Mouse (Mus musculus) left cerebral cortex, adult 2 months (tissue): ENCODE data around the gene Scp2. TPM values are rescaled to one million over a fixed set of nuclear protein-coding genes. Genes with fewer than 3 reads are reported as not detected.

Source experiments
- DNase-seq, 2 experiments: peaks; one replicate each; pipeline ENCODE4 v3.0.0; 2021 to 2022; ENCODE audit warnings: low spot score in 2 of 2, mixed read lengths in 1 of 2; ENCODE audit errors: extremely low spot score in 1 of 2
- H3K27ac ChIP-seq: fragments of 200-600 bp; 2 replicates; pipeline ENCODE4 v1.8.1; 2022
- H3K4me3 ChIP-seq: fragments of 200-600 bp; 2 replicates; pipeline ENCODE4 v1.8.1; 2022
- CTCF ChIP-seq: fragments of 200-600 bp; IDR thresholded peaks from 2 replicates; pipeline ENCODE4 v1.8.1; 2022; ENCODE audit warnings: antibody characterized with exemption, mild to moderate bottlenecking, moderate library complexity
- intact Hi-C: fragments of 180-260 bp; cut with DNase I; formaldehyde crosslinking; loops from one replicate; pipeline ENCODE4 v1.15.1; 2025
- total RNA-seq, 2 experiments: library from RNA; stranded (reverse); gene quantifications; 2 replicates each; pipeline ENCODE4 v1.2.3; 2021

Scp2 gene
- total RNA-seq, 2 experiments from 2014 or later, result 90.3 to 100 TPM

DNA sequence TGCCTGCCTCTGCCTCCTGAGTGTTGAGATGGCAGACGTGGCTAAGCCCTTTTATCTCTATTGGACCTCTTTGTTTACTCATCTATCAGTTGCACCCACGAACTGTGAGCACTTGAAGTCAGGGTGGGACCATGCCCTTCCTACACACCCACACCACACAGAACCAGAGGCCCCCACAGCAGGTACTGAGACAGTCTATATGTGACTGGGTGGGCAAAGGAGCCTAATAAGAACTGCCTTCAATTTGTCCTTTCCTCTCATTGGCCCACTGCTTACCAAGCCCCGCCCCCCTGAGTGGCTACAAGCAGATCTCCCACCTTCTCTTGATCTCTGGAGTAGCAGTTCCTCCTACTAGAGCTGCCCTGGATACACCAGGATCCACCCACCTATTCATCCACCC is 118.6 kb downstream of the Scp2 start:
- Histone ChIP-seq H3K27ac (no peak overlapping the region), H3K4me3 (no peak overlapping the region)
- no peak for TF ChIP-seq CTCF
- no peak for DNase-seq
- intact Hi-C loops, result no loop called here

DNA sequence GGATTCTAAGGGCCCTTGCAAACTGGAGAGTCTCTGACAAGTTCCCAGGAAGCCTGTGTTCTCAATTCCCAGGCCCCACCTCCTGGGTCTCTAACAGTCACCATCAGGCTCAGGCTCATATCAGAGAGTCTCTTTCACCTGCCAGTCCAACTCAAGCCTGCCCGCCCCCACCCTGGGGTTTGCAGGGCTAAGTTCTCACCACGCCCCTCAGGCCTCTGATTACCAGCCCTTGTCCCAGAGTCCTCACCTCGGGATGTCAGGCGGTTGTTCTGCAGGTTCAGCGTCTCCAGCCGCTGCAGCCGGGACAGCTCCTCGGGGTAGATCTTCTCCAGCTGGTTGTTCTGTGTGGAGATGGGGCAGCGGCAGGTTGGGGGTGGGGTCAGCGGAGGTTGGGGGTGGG is 119.5 kb downstream of the Scp2 start:
- intact Hi-C loops, result no loop called here
- DNase-seq, result no peak
- H3K27ac ChIP-seq, result no peak overlapping the region
- no peak overlapping the region for H3K4me3 ChIP-seq
- no peak for TF ChIP-seq CTCF

DNA sequence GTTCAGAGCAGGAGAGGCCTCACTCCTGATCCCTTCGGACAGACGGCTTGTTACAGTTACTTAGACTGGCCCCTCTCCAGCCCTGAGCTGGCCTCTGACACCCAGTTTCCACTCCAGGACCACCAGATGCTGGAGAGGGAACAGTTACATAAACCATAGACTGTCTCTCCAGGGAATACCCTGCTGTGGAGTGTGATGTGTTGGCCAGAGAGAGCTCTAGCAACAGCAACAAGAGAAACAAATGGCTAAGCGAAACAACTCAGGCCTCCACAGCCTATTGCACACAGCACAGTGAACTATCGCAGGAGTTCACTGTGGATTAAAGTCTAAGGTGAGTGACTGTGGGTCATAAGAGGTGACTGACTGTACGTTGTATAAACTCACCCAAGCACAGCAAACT is 120.2 kb downstream of the Scp2 start:
- Histone ChIP-seq H3K27ac (no peak overlapping the region), H3K4me3 (no peak overlapping the region)
- no peak for DNase-seq
- no peak for TF ChIP-seq CTCF
- intact Hi-C loops, result no loop called here

DNA sequence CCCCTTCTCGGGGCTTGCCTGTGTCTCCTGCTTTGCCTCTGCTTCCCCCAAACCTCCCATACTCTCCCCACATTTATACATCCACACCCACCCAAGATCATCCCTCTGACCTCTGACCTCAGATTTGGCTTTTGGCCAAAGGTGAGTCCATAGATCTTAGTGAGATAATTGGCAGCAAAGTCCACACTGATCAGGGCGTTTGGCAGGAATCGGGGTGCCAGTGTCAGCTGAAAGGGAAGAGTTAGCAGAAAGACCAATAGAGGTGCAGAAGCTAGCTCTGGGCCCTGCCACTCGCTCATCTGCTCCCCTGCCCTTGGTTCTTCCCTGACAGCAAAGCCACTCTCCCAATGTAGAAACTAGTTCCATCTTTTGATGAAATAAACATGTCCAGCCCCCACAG is 121.6 kb downstream of the Scp2 start:
- TF ChIP-seq CTCF, result no peak
- Histone ChIP-seq H3K4me3 (no peak overlapping the region), H3K27ac (no peak overlapping the region)
- intact Hi-C loops, result no loop called here
- DNase-seq, result no peak

DNA sequence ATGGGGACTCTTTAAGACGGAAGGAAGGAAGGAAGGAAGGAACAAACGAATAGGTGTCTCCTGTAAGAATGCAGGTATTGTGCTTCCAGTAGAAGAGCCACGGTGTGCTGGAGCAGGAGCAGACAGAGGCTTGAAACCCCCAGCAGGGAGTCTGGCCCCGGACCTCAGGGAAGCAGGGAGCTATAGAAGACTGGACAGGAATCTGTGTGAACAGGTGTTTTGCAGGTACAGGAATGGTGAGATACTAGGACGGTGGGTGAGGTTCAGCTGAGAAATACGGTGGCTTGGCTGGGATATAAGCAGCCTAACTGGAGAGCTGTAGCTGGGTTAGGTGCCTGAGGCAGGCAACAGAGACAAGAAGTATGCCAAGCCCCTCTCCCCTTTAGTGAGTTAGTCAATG is 124.6 kb downstream of the Scp2 start:
- no peak for TF ChIP-seq CTCF
- no peak overlapping the region for H3K4me3 ChIP-seq
- DNase-seq, result no peak
- no peak overlapping the region for H3K27ac ChIP-seq
- intact Hi-C loops, result no loop called here

DNA sequence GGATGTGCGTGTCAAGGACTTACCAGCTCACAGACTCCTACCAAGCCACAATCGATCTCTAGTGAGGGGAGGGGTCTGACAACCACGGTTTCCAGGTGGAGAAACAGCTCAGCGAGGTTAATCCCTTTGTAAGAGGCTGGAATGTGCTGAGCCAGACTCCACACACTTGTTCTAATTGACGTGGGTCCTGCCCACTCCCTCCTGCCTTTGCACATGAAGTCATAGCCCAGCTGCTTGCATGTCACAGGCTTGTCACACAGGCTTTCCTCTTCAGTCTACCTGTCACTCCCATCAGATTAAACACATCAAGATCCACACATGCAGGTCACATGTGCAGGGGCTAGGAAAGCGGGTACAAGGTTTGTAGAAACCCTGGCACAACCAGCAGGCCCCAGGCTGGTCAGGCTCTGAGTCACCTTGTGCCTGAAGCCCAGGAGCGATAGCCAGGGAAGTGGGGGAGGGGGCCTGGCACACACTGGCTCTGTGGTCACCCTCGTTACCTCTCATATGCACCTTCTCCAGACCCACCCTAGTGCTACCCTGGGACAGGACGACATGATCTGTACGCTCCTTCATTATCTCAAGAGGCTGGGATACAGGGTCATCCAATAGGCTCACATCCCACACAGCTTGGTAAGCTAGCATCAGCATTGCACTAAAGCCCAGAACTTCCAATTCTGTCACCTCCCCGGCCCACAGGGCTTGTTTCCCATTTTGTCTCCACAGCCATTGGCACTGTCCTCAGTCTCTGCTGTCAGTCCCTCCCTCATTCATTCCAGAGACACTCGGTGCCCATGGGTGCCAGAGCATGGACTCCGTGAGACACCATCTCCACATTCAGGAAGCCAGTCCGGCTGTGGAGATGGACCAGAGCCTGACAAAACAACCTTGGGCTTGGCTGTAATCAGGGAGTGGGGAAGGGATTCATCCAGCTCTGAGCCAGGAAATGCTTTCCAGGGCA is 125.6 kb downstream of the Scp2 start:
- intact Hi-C loops, result loop anchor here (5.0 kb wide), 1 partner anchor 82 kb away; no protein-coding TSS in a partner anchor
- H3K27ac ChIP-seq, result no peak overlapping the region
- H3K4me3 ChIP-seq, result no peak overlapping the region
- no peak for TF ChIP-seq CTCF
- DNase-seq, result no peak

DNA sequence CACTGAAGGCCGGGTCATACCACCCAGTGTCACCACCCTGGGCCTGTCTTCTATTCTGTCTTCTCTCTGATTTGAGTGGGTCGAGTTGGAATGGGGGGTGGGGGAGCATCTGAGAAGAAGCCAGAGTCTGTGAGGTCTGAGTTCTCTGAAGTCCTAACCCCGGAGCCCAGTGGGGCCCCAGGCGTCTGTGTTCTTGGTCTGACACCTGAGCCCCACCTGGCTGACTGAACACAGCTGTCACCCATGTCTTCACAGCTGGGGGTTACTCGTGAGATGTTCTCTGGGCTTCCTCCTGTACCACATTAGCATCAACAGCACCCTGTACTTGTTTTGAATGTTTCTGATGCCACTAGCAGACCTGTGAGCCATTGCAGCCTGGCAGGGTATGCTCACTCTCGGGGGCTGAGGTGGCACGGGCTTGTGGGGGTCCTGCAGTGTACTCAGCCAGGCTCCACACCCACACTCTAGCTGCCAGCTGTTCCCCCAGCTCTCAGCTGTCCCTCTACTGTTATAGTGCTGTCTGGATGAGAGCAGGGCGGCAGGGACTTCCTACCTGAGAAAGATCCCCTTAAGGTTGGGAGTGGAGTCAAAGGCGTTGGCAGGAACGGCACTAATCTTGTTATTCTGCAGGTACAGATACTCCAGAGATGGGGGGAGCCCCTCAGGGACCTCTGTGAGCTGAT is 126.4 kb downstream of the Scp2 start:
- Histone ChIP-seq H3K4me3 (no peak overlapping the region), H3K27ac (no peak overlapping the region)
- no peak for DNase-seq
- TF ChIP-seq CTCF, result no peak
- intact Hi-C loops, result loop anchor here (5.0 kb wide), 1 partner anchor 81 kb away; no protein-coding TSS in a partner anchor

DNA sequence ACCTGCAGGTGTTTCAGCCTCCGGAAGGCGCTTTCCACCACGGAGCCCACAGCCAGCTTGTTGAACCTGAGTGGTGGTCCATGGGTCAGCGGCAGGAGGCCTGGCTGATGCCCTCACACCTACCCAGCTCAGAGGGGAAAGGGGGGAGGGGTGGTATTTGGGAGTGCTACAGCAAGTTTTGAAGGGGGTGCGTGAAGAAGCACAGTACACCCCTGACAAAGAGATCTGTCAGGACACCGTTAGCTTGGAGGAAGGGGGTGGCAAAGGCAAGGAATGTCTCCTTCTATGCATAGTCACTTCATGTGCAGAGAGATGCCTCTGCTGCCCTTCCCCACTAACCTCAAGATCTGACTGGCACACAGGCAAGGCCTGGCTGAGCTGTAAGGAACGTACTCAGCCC is 127.0 kb downstream of the Scp2 start:
- Histone ChIP-seq H3K4me3 (no peak overlapping the region), H3K27ac (no peak overlapping the region)
- intact Hi-C loops, result loop anchor here (5.0 kb wide), 1 partner anchor 81 kb away; no protein-coding TSS in a partner anchor
- no peak for DNase-seq
- no peak for TF ChIP-seq CTCF

DNA sequence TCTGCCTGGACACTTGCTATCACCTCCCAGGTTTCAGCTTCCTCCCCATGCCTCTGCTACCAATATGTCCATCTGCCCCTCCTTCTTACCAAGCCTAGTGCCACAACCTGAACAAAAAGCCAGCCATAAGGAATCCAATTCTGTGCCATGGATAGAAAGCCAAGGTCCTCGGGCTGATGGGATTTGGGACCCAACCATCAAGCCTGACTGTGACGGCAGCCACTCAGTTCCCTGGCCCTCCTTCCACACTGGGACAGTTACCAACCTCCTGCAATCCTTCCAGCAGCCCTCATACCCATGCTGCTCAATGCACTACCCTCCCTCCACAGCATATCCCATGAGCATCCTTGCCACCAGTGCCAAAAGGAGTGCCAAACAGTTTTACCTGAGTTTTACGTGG is 128.5 kb downstream of the Scp2 start:
- no peak overlapping the region for H3K27ac ChIP-seq
- intact Hi-C loops, result loop anchor here (5.0 kb wide), 1 partner anchor 79 kb away; no protein-coding TSS in a partner anchor
- H3K4me3 ChIP-seq, result no peak overlapping the region
- no peak for TF ChIP-seq CTCF
- no peak for DNase-seq

DNA sequence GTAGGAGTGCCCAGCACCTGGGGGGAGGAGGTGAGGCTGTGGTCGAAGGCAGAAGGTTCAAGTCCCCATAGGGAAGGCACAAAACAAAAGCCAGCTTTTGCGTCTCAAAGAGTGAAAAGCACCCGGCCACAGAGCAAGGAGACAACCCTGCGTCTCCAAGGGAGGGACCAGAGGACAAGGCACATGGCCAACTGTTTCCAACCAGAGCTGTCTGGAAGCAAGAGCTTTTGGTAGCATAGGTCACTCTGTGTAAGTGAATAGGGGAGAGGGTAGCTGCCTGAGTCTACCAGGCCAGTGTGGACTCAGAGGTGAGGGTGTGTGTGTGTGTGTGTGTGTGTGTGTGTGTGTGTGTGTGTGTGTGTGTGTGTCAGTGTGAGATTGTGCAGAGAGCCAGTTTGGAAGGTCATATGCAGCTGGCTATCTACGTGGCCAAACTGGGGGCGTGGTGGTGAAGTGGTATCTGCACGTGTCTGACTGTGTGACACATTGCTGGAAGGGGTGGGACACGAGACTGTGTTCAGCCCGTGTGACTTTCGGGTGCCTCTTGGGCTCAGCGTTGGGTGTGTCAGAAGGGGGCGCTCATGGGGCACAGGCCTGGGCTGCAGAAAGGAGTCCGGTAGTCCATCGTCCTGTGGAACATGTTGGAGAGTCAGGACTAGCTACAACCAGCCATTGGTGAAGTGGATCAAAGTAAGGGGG is 129.6 kb downstream of the Scp2 start:
- no peak for DNase-seq
- intact Hi-C loops, result loop anchor here (5.0 kb wide), 1 partner anchor 78 kb away; no protein-coding TSS in a partner anchor
- H3K27ac ChIP-seq, result no peak overlapping the region
- H3K4me3 ChIP-seq, result no peak overlapping the region
- TF ChIP-seq CTCF, result peak; percentile 18

DNA sequence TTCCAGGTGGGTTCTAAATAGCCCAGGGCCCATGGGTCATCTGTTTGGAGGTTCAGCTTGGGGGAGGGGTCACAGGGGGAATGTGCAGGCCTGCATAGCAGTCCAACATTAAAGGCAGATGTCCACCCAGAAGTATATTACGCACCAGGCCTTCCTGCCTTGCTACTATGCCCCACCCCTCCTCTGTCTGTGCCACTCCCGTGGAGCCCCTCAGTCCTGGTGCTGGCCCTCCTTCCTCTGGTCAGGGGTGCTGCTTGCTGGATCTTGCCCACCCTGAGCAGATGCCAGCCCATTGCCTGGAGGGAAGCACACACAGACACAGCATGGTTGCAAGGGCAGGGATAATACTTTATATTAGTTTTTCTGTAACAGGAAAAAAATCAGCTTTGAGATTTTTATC is 130.3 kb downstream of the Scp2 start:
- intact Hi-C loops, result no loop called here
- TF ChIP-seq CTCF, result no peak
- H3K4me3 ChIP-seq, result no peak overlapping the region
- H3K27ac ChIP-seq, result no peak overlapping the region
- DNase-seq, result no peak

DNA sequence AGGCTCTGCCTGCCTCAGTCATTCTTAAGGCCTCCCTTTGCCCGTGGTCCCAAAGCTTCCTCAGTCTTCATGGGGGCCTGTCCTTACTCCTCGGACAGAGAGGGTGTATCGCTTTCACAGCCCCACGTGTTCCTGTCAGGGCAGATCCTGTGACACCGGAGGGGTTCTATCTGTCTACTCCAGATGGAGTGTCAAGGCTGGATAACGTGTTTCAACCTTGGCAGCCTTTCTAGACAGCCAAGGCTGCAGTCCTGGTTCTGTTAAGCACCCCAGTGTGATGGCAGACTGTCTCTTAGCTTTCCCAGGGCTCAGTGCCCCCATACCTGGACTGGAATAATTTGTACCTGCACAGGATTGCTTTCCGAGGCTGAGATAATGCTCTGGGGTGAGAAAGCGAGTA is 136.3 kb downstream of the Scp2 start:
- Histone ChIP-seq H3K4me3 (no peak overlapping the region), H3K27ac (no peak overlapping the region)
- DNase-seq, result no peak
- intact Hi-C loops, result no loop called here
- no peak for TF ChIP-seq CTCF
